Mouse (Mus musculus) B cell, adult (primary cell): ENCODE data around the gene Romo1. TPM values are rescaled to one million over a fixed set of nuclear protein-coding genes. Genes with fewer than 3 reads are reported as not detected.

Source experiments
- total RNA-seq: library from RNA; stranded (reverse); gene quantifications from 4 replicates; pipeline ENCODE4 v1.2.4, GENCODE M21; 2023; ENCODE audit not compliant: inconsistent age

The Romo1 gene
- total RNA-seq: 64.5 to 98.8 TPM (median 79.6 TPM) in 4 replicates

GRCm38 (mm10) chr2:156143953-156144724, at the start of gene Romo1, which contains the start of gene Nfs1:
Gene Romo1 (plus strand): TSS chr2:156144039.
Gene Nfs1 (minus strand): TSS chr2:156144186.

GRCm38 (mm10) chr2:156111358-156112079, 32.3 kb upstream of the Romo1 start, which contains the start of the genes Cpne1 and Rbm12:
Gene Cpne1 (minus strand): TSS chr2:156111965.
Gene Rbm12 (minus strand): TSS chr2:156111978.

GRCm38 (mm10) chr2:156126992-156127391, 16.8 kb upstream of the Romo1 start, which contains the start of gene Gm28036:
Gene Gm28036 (minus strand): TSS chr2:156127092.

GRCm38 (mm10) chr2:156180094-156180821, 36.4 kb downstream of the Romo1 start, which contains the start of gene Rbm39:
Gene Rbm39 (minus strand): TSS chr2:156180238.

Other genes starting within 250 kb of the Romo1 start
- gene Uqcc1, start 213.7 kb upstream of the Romo1 start, total RNA-seq: 27.6 to 43.5 TPM (median 29.5 TPM) in 4 replicates
- not detected in 4 replicates for gene Gm15557, start 203.3 kb upstream of the Romo1 start, total RNA-seq
- gene Gdf5, start 198.7 kb upstream of the Romo1 start, total RNA-seq: not detected in 4 replicates
- 58.5 to 67.9 TPM (median 59.6 TPM) in 4 replicates for gene Cep250, start 187.6 kb upstream of the Romo1 start, total RNA-seq
- gene 6430550D23Rik, start 136.1 kb upstream of the Romo1 start, total RNA-seq: 1.2 to 4.4 TPM (median 2.7 TPM) in 4 replicates
- gene Ergic3, start 136.0 kb upstream of the Romo1 start, total RNA-seq: 76.6 to 107 TPM (median 94.4 TPM) in 4 replicates
- not detected in 4 replicates for gene Fer1l4, start 91.1 kb upstream of the Romo1 start, total RNA-seq
- 4.1 to 6.1 TPM (median 5.5 TPM) in 4 replicates for gene Spag4, start 78.9 kb upstream of the Romo1 start, total RNA-seq
- 67.7 to 73.9 TPM (median 69.2 TPM) in 4 replicates for gene Cpne1, start 32.1 kb upstream of the Romo1 start, total RNA-seq
- 32.6 to 46.3 TPM (median 39.9 TPM) in 4 replicates for gene Rbm12, start 32.1 kb upstream of the Romo1 start, total RNA-seq
- gene Gm28036, start 16.9 kb upstream of the Romo1 start, total RNA-seq: 22.4 to 30.4 TPM (median 27.6 TPM) in 4 replicates
- gene Nfs1, start 147 bp downstream of the Romo1 start, total RNA-seq: 27.9 to 40.3 TPM (median 31.3 TPM) in 4 replicates
- gene Rbm39, start 36.2 kb downstream of the Romo1 start, total RNA-seq: 1,825 to 2,022 TPM (median 1,985 TPM) in 4 replicates
- 55.5 to 89.6 TPM (median 69.9 TPM) in 4 replicates for gene Phf20, start 52.4 kb downstream of the Romo1 start, total RNA-seq
- gene Cnbd2, start 168.3 kb downstream of the Romo1 start, total RNA-seq: 5.8 to 14.2 TPM (median 10.8 TPM) in 4 replicates
- gene Scand1, start 168.7 kb downstream of the Romo1 start, total RNA-seq: 123 to 151 TPM (median 142 TPM) in 4 replicates